Mouse (Mus musculus) liver, postnatal 0 days (tissue): Measurements from ENCODE around the gene Sprtn. TPM values are rescaled to one million over a fixed set of nuclear protein-coding genes. Genes with fewer than 3 reads are reported as not detected.

Source experiments
- ATAC-seq: fragments of 200-750 bp; cut with Nextera tagmentation; 2 replicates; pipeline ENCODE4 v1.8.0; 2017; ENCODE audit warnings: mild to moderate bottlenecking, moderate library complexity
- DNase-seq: peaks from one replicate; pipeline ENCODE4 v3.0.0-alpha.2; 2016
- H3K27ac ChIP-seq: fragments of 300-500 bp; sonication (generic); 2 replicates; pipeline ENCODE4 v1.5.1; 2014; ENCODE audit warnings: antibody characterized with exemption, moderate library complexity, mild to moderate bottlenecking, low read depth
- H3K27me3 ChIP-seq: fragments of 300-500 bp; sonication (generic); 2 replicates; pipeline ENCODE4 v1.6.1; 2014; ENCODE audit warnings: low read length, control low read depth, mixed read lengths; ENCODE audit not compliant: insufficient read depth
- H3K36me3 ChIP-seq: fragments of 300-500 bp; sonication (generic); replicated peaks from 2 replicates; pipeline ENCODE4 v1.6.1; 2014; ENCODE audit warnings: mild to moderate bottlenecking, control low read depth, low read length, moderate library complexity, mixed read lengths; ENCODE audit not compliant: insufficient read depth
- H3K4me1 ChIP-seq: fragments of 300-500 bp; sonication (generic); 2 replicates; pipeline ENCODE4 v1.6.1; 2014; ENCODE audit warnings: antibody characterized with exemption, mild to moderate bottlenecking, control low read depth; ENCODE audit not compliant: insufficient read depth
- H3K4me2 ChIP-seq: fragments of 300-500 bp; sonication (generic); 2 replicates; pipeline ENCODE4 v1.6.1; 2014; ENCODE audit warnings: low read depth, mild to moderate bottlenecking, low read length, moderate library complexity, mixed read lengths
- H3K4me3 ChIP-seq: fragments of 300-500 bp; sonication (generic); 2 replicates; pipeline ENCODE4 v1.5.1; 2014; ENCODE audit warnings: low read depth, low read length
- H3K9ac ChIP-seq: fragments of 300-500 bp; sonication (generic); replicated peaks from 2 replicates; pipeline ENCODE4 v1.6.1; 2014; ENCODE audit warnings: mild to moderate bottlenecking, moderate library complexity
- H3K9me3 ChIP-seq: fragments of 300-500 bp; sonication (generic); 2 replicates; pipeline ENCODE4 v1.6.1; 2016; ENCODE audit warnings: mild to moderate bottlenecking, control low read depth, low read length, mixed read lengths
- CTCF ChIP-seq: sonication (generic); IDR thresholded peaks from 2 replicates; pipeline ENCODE4 v1.5.1; 2016; ENCODE audit warnings: antibody characterized with exemption, low read depth
- EP300 ChIP-seq: IDR thresholded peaks from 2 replicates; pipeline ENCODE4 v1.6.1; 2016; ENCODE audit warnings: antibody characterized with exemption, low read depth, mild to moderate bottlenecking
- WGBS: fragments of 180-500 bp; shearing (Covaris S2); extraction: QIAGEN DNeasy Blood & Tissue Kit; methylation state at CpG from one replicate; pipeline ENCODE4 v1.1.7; 2014; ENCODE audit not compliant: insufficient replicate concordance; 5-methylcytosine and 5-hydroxymethylcytosine counted together
- polyA plus RNA-seq: library from polyadenylated mRNA; unstranded; fragments of >200 nt; fragmentation: Nextera tagmentation; extraction: Ambion mirVana; gene quantifications from 2 replicates; pipeline ENCODE4 v1.2.1, GENCODE M21; 2015

Gene Sprtn
- polyA plus RNA-seq, 1 experiment from 2014 or later, result 4.0 TPM

- Histone ChIP-seq H3K27ac (peak overlapping the region; percentile 94), H3K9ac (peak overlapping the region; percentile 97), H3K27me3 (no peaks in the 10 kb centered on the region), H3K9me3 (no peaks in the 10 kb centered on the region), H3K4me3 (peak overlapping the region; percentile 95), H3K36me3 (peaks cover 11% of the 10 kb centered on the region), H3K4me1 (peaks cover 29% of the 10 kb centered on the region), H3K4me2 (peak overlapping the region; percentile 89)
- TF ChIP-seq EP300 (no peak), CTCF (peak; percentile 22; the same call in 1 of the 2 replicates)
- ATAC-seq, result peak; percentile 33; the same call in 1 of the 2 replicates
- no peak for DNase-seq
- WGBS, result under 1% methylated on average over 32 of the region's 33 CpGs
Measured at GRCm38 (mm10) chr8:124863163-124863677, 34.5 kb upstream of the Sprtn start.

DNA sequence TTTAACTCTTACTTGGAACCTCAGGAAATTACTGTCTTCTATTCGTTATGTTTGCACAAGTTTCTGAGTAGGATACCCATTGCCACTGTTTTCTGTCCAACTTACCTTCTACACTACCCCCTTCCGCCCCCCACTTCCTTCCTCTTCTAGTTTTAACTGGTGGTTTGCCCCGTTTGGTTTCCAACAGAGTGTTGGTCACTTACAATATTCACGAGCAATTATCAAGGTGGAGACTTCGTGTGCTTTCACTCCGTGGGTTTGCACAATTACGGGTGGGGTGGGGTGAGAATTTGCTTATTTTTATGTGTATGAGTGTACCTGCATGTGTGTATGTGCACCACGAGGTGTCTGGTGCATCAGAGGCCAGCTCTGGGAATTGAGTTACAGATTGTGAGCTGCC, 34.0 kb upstream of the Sprtn start:
- ATAC-seq (no peak), DNase-seq (peak; percentile 28)
- H3K9ac ChIP-seq, result peak overlapping the region; percentile 97
- 3% methylated on average over 8 of the region's 8 CpGs for WGBS
- TF ChIP-seq CTCF, result no peak
- no peak for TF ChIP-seq EP300
- no peaks in the 10 kb centered on the region for H3K27me3 ChIP-seq
- no peaks in the 10 kb centered on the region for H3K9me3 ChIP-seq
- H3K27ac ChIP-seq, result peak overlapping the region; percentile 94
- H3K36me3 ChIP-seq, result peaks cover 10% of the 10 kb centered on the region
- H3K4me3 ChIP-seq, result peak overlapping the region; percentile 95
- peaks cover 29% of the 10 kb centered on the region for H3K4me1 ChIP-seq
- peak overlapping the region; percentile 89 for H3K4me2 ChIP-seq

DNA sequence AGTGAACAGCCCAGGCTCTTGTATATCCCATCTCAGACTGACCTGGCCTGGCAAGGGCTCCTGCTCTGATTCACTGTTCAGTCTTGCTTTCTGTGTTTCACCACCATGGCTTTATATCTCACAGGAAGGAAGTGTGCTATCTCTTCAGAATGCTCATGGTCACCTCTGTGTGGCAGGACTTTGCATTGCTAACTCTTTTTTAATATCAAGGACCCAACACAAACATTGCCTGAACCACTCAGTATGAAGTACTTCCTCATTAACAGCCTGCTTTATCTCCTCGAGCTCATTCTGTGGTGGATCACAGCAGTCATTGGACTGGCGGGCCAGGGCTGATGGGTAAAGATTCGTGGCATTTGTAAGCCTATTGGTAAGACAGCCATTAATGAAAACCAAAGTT, 31.0 kb upstream of the Sprtn start:
- H3K4me1 ChIP-seq, result peaks cover 27% of the 10 kb centered on the region
- no peaks in the 10 kb centered on the region for H3K9me3 ChIP-seq
- ATAC-seq (no peak), DNase-seq (no peak)
- TF ChIP-seq CTCF (no peak), EP300 (no peak)
- H3K4me2 ChIP-seq, result no peak overlapping the region
- H3K9ac ChIP-seq, result no peak overlapping the region
- WGBS, result 36% methylated on average over 3 of the region's 3 CpGs
- no peak overlapping the region for H3K4me3 ChIP-seq
- no peaks in the 10 kb centered on the region for H3K27me3 ChIP-seq
- no peaks in the 10 kb centered on the region for H3K36me3 ChIP-seq
- H3K27ac ChIP-seq, result no peak overlapping the region

GRCm38 (mm10) chr8:124867126-124867525, 30.6 kb upstream of the Sprtn start:
- 63% methylated on average over 2 of the region's 2 CpGs for WGBS
- Histone ChIP-seq H3K4me2 (no peak overlapping the region), H3K4me3 (no peak overlapping the region), H3K36me3 (peaks cover 4% of the 10 kb centered on the region; the same call in 1 of the 2 replicates), H3K27me3 (no peaks in the 10 kb centered on the region), H3K9ac (no peak overlapping the region), H3K9me3 (no peaks in the 10 kb centered on the region), H3K27ac (no peak overlapping the region), H3K4me1 (peaks cover 25% of the 10 kb centered on the region)
- TF ChIP-seq CTCF (no peak), EP300 (no peak)
- ATAC-seq, result no peak
- no peak for DNase-seq

DNA sequence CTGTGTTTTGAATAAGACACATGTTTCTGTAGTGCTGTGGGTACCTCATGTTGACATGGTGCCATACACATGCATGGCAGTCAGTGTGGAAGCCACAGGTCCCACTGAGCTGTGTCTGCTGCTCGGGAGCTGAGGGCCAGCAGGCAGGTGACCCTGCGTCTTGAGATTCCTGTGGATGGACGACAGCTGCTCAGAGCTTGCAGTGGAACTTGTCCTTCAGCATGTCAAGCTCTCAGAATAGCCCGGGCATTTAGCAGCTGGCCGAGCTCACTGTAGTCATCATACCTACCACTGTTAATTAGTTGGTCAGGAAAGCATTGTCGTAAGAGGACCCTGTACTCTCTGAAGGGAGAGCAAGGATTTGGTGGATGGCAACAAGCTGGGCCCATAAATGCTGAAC, 28.0 kb upstream of the Sprtn start:
- Histone ChIP-seq H3K9ac (no peak overlapping the region), H3K27ac (no peak overlapping the region), H3K4me3 (no peak overlapping the region), H3K4me2 (no peak overlapping the region), H3K36me3 (peaks cover 29% of the 10 kb centered on the region), H3K27me3 (no peaks in the 10 kb centered on the region), H3K9me3 (no peaks in the 10 kb centered on the region), H3K4me1 (peaks cover 16% of the 10 kb centered on the region)
- no peak for DNase-seq
- ATAC-seq, result no peak
- no peak for TF ChIP-seq EP300
- no peak for TF ChIP-seq CTCF
- 78% methylated on average over 6 of the region's 6 CpGs for WGBS

DNA sequence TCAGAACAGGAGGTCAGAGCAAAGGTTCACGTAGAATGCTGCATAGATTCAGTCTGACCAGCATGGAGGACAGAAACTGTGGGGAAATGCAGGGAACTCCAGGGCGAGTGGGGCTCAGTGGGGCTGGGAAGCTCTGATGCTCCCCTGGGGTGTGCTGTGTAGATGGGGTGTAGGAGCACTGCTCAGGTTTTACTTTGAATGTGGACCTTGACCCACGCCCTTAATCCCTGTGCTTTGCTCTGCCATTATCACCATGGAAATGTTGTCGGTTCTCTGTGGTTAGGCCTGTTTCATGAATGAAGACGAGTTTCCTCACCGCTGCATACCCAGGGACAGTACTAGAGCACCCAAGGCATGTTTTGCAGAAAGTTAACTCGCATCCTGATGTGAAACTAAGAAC, 26.2 kb upstream of the Sprtn start:
- H3K4me2 ChIP-seq, result no peak overlapping the region
- 75% methylated on average over 7 of the region's 7 CpGs for WGBS
- no peaks in the 10 kb centered on the region for H3K9me3 ChIP-seq
- no peaks in the 10 kb centered on the region for H3K27me3 ChIP-seq
- H3K27ac ChIP-seq, result no peak overlapping the region
- DNase-seq (no peak), ATAC-seq (no peak)
- no peak overlapping the region for H3K9ac ChIP-seq
- no peak for TF ChIP-seq CTCF
- no peak for TF ChIP-seq EP300
- peaks cover 7% of the 10 kb centered on the region for H3K4me1 ChIP-seq
- H3K36me3 ChIP-seq, result peaks cover 41% of the 10 kb centered on the region
- no peak overlapping the region for H3K4me3 ChIP-seq
